Mouse (Mus musculus) Muller cell, postnatal 12 days (primary cell): Measurements from ENCODE around the gene Rpl23.
"Not testable (repeated sequence)": the region's sequence is repeated elsewhere in the genome, so short reads cannot be mapped to it uniquely, and the experiment has no call there.

Experiments used
- DNase-seq: peaks from one replicate; pipeline ENCODE4 v3.0.0-alpha.2; 2015; ENCODE audit errors: inconsistent ontology term

Rpl23 gene

DNA sequence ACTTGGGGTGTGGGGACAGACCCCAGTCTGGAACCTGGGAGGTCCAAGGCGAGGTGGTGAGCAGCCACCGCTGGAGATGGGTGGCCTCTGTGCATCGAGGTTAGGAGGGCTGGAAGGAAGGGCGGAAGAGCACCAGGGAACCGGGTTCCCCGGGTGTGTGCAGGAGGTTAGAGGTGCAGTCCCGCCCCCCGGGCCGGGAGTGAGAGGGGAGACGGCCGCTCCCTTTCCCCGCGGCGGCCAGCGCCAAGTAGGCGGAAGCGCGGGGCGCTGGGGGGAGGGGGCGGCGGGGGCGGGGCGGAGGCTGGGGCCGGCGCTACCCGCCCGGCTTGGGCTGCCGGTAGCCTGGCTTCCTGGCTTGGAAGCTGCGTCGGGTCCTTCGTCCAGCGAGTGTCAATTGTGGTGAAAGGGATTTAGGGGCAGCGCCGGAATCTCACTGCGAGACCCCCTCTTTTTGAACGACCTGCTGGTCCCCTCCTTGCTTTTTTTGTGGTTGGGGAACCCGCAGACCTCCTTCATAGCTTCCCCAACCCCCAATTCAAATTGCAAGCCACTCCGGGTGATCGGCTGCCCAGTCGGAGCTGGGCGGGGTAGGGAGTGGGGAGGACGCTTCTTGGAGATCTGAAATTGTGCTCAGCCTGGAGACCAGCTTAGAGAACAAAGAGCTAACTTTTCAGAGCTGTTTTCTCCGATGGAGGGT lies 17.9 kb upstream of the Rpl23 start:
- peak; percentile 81 for DNase-seq

DNA sequence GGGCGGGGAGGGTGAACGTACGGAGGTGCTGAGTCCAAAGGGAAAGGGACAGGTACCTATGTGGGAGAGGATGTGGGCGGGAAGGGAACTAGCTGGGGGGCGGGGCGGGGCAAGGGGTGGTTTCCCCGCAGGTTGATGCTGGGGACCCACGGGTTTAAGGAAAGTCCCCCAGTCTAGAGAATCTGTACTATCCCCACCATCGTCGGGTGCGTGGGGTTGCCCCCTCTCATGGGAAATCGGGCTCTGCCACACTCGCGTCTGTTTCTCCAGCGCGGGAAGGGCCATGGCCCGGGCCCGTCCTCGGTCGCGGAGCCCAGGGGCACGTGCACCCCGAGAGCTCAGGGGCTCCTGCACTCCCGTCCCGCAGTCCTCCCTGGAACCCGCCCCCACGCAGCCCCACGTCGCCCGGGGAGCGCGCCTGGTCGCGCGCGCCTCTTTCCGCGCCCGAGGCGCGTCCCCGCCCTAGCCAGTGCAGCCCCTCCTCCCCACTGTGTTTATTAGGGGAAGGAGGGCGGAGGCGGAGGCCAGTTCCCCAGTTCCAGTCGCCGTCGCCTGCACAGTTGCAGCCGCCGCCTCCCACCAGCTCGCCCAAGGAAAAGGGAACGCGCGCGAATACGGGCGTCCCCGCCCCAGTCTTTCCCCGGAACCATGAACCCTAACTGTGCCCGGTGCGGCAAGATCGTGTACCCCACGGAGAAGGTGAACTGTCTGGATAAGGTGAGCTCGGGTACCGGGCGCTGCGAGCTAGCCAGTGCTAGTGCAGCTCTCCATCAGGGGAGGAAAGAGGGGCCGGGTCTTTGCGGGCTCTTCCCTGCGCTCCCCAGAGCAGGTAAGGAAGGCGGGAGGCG lies 17.1 kb upstream of the Rpl23 start:
- DNase-seq: peak; percentile 93

DNA sequence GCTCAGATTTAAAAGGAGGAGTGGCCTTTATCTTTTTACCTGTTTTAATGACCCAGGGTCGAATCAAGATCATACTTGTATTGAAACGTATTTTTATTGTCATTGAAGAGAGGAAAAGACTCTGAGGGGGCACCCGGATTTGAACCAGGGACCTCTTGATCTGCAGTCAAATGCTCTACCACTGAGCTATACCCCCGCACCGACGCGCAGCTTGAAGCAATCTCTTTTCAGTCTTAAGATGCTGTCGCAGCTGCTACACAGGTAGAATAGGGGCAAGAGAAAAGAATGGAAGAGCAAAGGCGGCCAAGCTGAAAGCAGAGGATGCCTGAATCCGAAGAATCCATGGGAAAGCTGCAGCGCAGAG lies 16.5 kb upstream of the Rpl23 start, which contains the start of gene Lasp1:
TSS of gene Lasp1 (plus strand) at position 219 of the 364 bp plus-strand sequence.
- DNase-seq: peak; percentile 89

DNA sequence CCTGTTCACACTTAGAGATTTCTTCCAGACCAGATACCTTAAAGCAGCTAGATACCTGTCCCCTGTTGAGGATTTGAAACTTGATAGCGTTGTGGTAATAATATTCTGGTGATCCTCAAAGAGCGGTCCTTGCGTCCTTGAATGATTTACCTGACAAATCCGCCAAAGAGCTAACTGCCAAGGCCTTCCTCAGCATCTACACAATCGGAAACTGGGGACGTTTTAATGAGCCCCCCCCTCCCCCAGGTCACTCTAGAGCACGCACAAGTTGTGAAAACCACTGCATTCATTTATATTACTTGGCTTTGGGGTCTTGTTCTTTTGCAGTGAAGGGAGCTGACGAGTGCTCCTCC lies 15.8 kb upstream of the Rpl23 start:
- no peak for DNase-seq

DNA sequence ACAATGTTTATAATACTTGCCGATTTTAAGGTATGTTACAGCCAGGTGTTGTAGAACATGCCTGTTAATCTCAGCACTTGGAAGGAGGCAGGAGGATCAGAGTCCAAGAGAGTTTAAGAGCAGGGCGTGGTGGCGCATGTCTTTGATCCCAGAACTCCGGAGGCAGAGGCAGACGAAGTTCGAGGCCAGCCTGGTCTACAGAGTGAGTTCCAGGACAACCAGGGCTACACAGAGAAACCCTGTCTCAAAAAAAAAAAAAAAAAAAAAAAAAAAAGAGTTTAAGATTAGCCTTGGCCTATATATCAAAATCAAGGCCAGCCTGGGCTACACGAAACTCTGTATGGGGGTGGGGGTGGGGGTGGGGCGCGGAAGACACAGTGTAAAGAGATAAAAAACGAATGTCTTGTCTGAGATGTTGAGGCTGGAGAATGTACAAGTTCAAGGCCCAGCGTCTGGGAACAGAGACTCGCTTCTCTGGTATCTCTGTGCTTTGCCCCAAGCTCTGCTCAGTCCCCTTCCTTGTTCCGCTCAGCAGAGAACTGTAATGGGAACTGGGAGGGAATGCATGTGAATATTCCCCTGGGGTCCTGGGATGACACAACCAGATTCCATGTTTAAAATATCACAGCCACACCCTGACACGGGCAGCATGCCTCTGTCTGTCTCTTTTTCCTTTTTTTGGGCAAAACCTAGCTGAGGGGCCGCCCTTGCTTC lies 15.3 kb upstream of the Rpl23 start:
- DNase-seq: no peak

DNA sequence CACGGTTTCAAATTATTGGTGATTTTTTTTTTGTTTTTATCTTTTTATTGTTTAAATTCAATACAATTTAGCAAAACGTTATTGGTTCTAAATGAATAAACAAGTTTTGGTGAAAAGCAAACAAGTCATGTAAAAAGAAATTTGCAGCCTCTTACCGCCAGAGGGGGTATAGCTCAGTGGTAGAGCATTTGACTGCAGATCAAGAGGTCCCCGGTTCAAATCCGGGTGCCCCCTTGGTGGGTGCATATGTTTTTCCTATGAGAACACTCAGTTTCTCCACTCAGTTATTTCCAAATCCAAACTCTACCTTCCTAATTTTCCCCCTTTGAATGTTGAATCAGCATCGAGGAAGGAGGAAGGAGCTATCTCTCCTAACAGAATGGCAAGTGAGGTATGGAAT lies 14.7 kb upstream of the Rpl23 start:
- peak; percentile 83 for DNase-seq

DNA sequence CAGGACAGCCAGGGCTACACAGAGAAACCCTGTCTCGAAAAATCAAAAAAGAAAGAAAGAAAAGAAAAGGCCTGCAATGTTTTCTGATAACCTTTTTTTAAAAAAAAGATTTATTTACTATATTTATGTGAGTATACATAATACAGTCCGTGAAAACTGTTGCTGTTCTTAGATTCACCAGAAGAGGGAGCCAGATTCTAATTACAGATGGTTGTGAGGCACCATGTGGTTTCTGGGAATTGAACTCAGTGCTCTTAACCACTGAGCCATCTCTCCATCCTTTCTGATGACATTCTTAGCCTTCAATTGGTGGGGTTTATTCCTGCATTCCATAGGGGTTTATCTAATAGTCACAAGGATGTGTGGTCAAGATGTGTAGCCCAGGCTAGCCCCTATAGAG lies 10.9 kb upstream of the Rpl23 start:
- no peak for DNase-seq

DNA sequence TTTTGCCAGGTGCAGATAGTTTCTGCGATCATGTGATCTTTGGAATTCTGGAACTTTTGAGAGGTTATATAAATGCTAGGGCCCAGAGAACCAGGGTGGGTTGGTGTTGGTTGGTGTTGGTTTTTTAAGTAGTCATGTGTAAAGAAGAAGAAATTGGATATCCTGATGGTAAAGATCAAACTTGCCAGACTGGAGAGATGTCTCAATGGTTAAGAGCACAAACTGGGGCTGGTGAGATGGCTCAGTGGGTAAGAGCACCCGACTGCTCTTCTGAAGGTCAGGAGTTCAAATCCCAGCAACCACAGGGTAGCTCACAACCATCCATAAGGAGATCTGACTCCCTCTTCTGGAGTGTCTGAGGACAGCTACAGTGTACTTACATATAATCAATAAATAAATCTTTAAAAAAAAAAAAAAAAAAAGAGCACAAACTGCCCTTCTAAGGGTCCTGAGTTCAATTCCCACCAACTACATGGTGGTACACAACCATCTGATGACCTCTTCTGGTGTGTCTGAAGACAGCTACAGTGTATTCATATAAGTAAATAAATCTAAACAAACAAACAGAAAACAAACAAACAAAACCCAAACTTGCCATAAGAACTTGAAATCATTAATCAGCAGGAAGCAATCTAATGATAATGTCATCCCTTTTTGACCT lies 8.7 kb upstream of the Rpl23 start:
- DNase-seq: not testable (repeated sequence)

DNA sequence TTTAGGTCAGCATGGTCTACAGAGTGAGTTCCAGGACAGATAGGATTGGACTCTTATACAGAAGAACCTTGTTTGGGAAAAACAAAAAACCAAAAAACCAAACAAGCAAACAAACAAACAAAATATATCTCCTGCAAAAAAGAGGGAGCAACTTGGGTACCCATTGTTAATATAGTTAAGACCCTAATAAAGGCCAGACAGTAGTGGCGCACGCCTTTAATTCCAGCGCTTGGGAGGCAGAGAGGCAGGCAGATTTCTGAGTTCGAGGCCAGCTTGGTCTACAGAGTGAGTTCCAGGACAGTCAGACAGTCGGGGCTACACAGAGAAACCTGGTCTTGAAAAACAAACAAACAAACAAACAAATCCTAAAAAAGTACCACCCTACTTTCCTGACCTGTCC lies 7.5 kb upstream of the Rpl23 start:
- DNase-seq: no peak

DNA sequence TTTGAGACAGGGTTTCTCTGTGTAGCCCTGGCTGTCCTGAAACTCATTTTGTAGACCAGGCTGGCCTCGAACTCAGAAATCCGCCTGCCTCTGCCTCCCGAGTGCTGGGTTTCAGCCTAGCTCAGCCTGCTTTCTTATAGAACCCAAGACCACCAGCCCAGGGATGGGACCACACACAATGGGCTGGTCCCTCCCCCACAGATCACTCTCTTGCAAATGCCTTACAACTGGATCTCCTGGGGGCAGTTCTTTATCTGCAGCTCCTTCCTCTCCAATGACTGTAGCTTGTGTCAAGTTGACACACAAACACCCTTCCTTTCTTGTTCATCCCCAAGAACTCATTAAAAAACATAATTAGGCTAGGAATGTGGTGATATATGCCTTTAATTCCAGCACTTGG lies 5.7 kb upstream of the Rpl23 start:
- no peak for DNase-seq

DNA sequence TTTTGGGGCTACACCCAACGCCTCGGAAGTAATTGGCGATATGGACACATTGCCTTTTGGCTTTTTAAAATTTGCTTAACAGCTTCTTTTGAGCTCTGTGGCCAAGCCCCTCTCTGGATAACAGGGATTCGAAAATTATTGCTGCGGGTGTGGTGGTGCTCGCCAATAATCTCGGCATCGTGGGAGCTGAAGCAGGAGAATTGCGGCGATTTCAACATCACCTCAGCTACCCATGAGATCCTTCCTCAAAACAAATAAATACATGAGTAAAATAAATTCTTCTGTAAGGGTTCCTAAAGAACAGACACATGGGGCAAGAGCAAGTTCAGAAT lies 293 bp upstream of the Rpl23 start:
- no peak for DNase-seq

DNA sequence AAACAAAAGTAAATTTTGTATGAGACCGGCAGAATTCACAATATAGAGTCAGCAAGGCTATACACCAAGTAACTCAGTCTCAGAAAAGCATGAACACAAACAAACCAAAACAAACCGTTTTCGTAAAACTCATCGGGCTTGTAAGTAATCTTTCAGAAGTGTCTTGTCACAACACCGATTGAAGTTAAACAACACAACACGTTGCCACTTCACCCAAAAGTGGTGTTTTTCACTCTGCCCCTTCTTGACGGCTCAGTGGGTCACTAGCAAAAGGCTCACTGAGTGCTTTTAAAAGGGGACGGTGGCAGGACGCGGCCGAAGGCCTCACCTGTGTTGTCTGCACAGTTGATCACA lies 782 bp downstream of the Rpl23 start:
- DNase-seq: no peak

DNA sequence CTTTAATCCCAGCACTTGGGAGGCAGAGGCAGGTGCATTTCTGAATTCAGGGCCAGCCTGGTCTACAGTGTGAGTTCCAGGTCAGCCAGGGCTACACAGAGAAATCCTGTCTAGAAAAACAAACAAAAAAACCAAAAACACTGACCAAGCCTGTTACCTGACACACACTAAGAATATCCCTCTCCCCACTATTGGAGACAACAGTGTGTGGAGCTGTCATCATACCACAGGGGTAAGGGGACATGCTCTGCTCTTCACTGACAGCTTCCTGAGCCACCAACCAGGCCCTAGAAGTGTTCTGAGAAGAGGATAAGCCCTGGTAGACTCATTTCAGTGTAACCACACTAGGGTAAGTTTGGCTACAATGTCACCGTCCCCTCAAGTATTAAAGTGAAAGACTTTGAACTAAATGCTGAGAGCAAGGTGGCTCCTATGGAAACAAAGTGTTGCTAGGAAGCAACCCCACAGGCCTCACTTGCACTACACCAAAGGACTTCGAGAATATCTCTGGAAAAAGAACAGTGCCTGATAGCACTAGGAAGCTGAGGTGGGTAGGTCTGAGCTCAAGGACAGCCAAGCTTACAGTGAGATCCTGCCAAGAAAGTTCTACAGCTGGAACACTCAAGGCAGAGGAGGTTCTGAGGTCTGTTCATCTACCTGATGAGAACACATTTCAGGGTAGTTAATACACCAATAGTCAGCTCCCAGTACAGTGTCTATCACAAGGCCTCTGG lies 2.1 kb downstream of the Rpl23 start:
- DNase-seq: no peak

DNA sequence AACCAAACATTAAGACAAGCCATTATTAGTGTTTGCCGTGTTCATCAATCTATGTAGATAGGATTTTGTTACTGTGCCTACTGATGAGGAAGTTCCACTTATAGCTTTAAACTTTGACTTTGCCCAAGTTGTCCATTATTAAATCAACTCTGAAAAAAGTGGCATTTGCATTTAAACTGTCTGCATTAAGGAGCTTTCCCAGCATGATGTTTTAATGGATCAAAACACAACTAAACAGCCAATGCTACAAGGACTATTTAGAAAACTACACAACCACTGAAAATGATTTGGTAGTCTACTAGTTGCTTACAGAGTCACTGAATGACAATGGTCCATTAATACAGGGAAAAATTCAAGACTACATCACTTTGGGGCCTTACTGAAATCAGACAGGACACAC lies 3.3 kb downstream of the Rpl23 start:
- no peak for DNase-seq

DNA sequence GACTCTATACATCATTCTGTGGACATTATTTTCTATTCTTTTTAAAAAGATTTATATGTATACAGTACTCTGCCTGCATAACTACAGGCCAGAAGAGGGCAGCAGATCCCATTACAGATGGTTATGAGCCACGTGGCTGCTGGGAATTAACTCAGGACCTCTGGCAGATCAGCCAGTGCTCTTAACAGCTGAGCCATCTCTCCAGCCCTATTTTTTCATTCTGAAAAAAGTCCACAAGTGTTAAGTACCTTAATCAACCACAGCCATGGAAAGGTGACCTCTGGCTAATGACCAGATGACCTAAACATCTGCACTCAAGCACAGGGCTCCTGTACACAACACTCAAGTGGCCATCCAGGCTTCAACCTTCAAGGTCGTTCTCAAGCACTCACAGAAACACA lies 5.1 kb downstream of the Rpl23 start:
- no peak for DNase-seq

DNA sequence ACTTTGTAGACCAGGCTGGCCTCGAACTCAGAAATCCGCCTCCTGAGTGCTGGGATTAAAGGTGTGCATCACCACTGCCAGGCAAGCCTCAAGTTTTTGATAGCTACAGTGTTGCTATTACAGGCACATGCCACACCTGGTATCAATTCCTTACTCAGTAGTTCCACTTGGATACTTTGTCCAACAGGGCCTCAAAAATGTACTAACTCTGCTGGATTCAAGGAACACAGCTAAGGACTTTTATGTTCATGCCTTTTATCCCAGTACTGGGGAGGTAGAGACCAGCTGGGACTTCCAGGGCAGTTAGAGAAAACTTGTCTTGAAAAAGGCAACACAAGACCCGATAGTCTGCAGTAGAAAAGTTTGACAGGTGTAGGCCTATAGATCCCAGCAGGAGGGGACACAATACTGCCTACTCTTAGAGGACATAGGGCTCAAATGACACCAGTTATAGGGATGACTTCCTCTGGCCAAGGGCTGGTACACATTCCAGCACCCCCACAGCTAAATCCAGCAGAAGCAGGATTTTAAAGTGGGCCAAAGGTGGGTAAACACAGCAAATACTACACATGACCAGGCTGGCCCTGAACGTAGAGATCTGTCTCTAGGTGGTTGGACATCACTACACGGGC lies 5.6 kb downstream of the Rpl23 start:
- DNase-seq: no peak

DNA sequence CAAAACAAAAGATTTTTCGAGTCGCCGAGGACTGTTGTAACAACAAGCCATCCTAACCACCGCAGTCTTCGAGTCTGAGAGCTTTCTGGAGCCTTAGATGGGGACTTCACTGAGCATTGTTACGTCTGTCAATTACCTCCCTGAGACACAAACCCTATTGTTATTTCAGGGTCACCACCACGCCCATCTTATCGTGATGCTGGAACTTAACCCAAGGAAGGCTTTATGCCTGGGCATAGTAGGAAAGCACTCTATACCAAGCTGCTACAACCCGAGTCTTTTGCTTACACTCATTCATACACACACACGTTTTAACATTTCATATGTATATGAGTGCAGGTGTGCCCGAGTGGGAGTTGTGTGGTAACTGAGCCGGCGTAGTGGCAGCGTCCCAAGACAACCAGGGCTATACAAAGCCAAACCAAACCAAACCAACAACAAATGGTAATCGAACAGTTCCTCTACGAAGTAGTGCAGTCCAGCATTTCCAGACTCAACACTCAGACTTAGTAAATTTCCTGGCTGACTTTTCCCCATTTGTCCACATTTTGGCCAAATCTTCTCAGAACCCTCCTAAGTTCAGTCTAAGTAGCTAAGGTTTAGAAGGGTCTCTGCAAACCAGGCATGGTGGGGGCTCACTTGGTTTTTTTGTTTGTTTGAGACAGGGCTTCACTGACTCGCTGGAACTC lies 6.3 kb downstream of the Rpl23 start, which contains the start of gene 1700001P01Rik:
TSS of gene 1700001P01Rik (minus strand) at position 111 of the 689 bp plus-strand sequence.
- DNase-seq: no peak

DNA sequence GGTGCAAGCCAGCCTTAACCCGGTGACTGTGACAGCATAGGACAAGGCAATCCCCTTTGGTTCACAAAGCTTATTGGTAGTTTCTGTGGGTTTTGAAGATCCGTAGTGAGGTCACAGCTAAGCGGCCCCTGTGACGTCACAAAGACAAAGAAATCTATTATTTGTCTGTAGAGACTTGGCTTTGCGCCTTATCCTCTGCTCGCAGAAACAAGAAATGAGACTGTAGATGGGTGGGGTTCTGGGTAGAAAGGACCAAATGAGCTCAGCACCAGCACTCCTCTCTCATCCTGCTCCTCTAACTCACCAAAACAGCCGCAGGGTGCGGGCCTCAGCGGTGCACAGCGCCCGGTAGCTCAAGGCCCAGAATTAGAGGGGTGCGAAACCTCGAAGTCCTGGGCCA lies 7.1 kb downstream of the Rpl23 start:
- no peak for DNase-seq

DNA sequence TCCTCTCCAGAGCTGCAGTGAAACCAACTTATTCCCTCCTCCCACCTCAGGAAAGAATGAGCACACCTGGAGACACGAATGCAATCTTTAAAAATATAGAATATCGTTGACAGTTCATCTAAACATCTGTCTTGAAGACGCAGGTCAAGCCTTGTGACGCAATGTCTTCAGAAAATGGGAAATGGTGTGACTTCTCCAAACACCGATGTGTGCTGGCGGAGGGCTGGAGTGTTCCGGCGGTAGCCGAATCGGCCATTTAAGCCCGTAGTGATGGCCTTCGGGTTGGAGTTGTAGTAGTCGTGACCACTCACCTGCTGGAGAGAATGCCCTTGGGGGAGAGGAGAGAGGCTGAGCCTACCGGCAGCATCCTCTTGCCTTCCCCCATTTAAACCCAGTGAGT lies 10.8 kb downstream of the Rpl23 start:
- no peak for DNase-seq

DNA sequence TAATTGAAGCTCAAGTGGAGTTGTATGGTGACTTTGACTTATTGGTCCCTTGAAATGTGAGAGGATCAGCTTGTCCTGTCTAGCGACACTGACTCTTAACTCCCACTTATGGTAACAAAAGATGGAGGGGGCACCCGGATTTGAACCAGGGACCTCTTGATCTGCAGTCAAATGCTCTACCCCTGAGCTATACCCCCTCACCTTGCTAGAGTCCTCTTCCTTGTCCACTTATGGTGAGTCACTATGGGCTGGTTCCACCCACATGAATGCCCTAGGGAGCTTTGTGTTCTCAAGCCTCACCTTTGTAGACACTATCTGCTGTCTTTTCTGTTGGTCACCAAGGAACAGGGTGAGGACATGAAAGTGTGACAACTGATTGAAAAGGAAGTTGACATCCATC lies 12.5 kb downstream of the Rpl23 start:
- DNase-seq: no peak
